Mouse (Mus musculus) left cerebral cortex, postnatal 10 days (tissue): ENCODE measurements around the gene Hoxc5. TPM values are rescaled to one million over a fixed set of nuclear protein-coding genes. Genes with fewer than 3 reads are reported as not detected.

Experiments
- DNase-seq, 2 experiments: peaks; one replicate each; pipeline ENCODE4 v3.0.0; 2021 to 2022; ENCODE audit warnings: low spot score in 2 of 2, mixed read lengths in 1 of 2; ENCODE audit errors: extremely low spot score in 1 of 2
- intact Hi-C: fragments of 180-260 bp; cut with DNase I; formaldehyde crosslinking; loops from one replicate; pipeline ENCODE4 v1.15.1; 2025
- total RNA-seq, 2 experiments: library from RNA; stranded (reverse); gene quantifications; 2 replicates each; pipeline ENCODE4 v1.2.3; 2021

Hoxc5 gene
- total RNA-seq, 2 experiments from 2014 or later: not detected

GRCm38 (mm10) chr15:102965003-102965891 lies 2.0 kb upstream of the Hoxc5 start:
- no peak for DNase-seq
- intact Hi-C loops: no loop called here

DNA sequence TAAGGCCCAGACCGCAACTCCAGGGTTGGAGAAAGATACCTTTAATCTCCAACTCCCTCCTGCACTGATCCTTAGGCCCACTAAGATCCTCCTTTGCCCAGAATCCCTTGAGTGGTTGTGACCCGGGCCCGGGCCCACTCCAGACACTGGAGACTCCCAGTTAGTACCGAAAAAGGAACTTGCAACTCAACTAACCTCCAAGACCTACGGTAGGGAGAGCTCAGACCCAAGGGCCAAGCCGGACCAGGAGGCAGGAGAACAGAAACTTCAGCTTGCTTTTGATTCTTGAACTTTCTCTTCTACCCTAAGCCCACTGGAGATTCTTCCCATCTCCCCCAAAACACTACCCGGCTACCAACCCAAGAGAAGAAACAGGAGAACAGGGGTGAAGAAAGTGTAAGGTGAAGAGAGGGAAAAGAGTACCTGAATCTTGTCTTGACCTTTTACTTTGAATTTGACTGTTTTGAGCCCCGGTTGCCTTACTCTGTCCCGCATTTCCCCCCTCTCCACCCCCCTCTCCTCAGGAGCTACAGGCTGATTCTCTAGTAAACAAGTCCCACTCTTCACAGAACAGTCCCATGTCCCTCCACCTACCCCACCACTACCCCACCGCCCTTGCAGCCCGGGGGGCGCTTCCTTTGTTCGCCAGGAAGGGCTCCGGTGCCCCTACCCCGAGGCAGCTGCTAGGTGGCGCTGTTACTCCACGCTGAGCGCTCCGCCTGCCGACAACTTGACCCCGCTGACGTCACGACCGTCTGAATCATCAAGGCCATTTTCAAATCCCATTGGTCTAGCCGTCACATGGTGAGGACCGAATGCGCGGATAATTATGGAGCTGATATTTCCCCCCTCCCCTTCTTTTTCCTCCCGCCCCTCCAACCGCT lies 1.1 kb upstream of the Hoxc5 start:
- DNase-seq: peak in 1 of 2 experiments; percentile 70
- intact Hi-C loops: no loop called here

- intact Hi-C loops: no loop called here
- no peak for DNase-seq
Observed at GRCm38 (mm10) chr15:102966776-102967311, 399 bp upstream of the Hoxc5 start, which contains the start of gene Hoxc10. Hoxc10 (plus strand) TSS chr15:102966796.

GRCm38 (mm10) chr15:102967511-102968397 lies 511 bp downstream of the Hoxc5 start:
- intact Hi-C loops: no loop called here
- DNase-seq: no peak

- DNase-seq: no peak
- intact Hi-C loops: no loop called here
Observed at GRCm38 (mm10) chr15:102969296-102969695, 2.1 kb downstream of the Hoxc5 start.

- no peak for DNase-seq
- intact Hi-C loops: loop anchor here (5.0 kb wide), 1 partner anchor 208 kb away; no protein-coding TSS in a partner anchor
Observed at GRCm38 (mm10) chr15:102970740-102971139, 3.5 kb downstream of the Hoxc5 start.

DNA sequence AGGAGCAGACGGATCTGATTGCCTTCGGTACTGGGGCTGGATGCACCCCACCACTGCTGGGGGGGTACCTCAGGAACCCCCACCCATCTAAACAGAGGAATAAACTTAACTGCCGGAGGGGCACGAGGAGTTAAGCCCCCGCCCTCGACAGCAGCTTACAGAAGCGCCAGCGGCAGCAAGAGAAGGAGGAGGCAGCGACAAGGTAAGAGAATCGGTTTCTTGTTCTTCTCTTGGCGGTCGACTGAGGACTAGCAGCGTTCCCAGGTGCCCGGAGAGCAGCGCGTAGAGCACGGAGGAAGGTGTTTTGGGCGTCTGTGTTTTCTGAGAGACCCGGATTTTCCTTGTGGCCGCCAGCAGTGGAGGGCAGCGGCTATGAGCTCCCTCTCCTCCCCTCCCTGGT lies 5.0 kb downstream of the Hoxc5 start:
- DNase-seq: no peak
- intact Hi-C loops: loop anchor here (5.0 kb wide), 1 partner anchor 210 kb away; no protein-coding TSS in a partner anchor

GRCm38 (mm10) chr15:102972753-102973152 lies 5.5 kb downstream of the Hoxc5 start:
- no peak for DNase-seq
- intact Hi-C loops: loop anchor here (5.0 kb wide), 1 partner anchor 210 kb away; no protein-coding TSS in a partner anchor

DNA sequence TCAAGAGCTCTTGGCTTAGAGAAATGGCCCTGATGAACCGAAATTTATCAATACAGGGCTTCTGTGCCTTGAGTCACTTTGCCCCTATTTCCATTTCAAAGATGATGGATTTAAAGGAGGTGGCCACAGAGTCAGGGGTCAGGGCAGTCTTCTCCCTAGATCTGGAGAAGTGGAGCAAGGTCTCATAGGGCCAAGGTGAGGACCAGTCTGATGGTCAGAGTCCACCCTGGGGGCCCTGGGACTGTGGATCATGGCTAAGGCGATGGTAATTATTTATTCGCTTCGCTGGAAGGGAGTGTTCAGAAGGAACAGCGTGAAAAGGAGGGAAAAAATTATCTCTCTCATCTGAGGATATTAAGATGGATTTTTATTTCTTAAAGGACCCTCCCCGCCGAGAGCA lies 7.8 kb downstream of the Hoxc5 start:
- intact Hi-C loops: no loop called here
- DNase-seq: no peak

GRCm38 (mm10) chr15:102975688-102976111 lies 8.5 kb downstream of the Hoxc5 start:
- intact Hi-C loops: no loop called here
- no peak for DNase-seq

DNA sequence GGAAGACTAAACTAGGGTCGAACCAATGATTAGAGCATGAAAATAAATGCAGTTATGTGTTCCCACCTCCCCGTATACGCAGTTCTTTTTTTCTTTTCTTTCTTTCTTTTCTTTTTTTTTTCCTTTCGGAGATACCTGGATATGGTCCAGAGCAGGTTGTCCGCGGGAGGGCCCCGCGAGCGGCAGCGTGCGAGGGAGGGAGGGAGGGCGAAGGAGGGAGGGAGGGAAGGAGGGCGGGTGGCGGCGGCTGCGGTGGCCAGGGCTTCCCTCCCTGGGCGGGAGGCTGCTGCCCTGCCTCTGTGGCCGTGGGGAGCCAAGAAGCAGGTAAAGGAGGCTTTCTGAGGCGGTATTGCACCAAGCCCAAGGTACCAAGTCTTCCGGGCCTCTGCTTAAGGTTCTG lies 8.9 kb downstream of the Hoxc5 start, which contains the start of gene Hoxc9:
Hoxc9 (plus strand) TSS at position 269 of the 400 bp plus-strand sequence.
- intact Hi-C loops: no loop called here
- DNase-seq: no peak

DNA sequence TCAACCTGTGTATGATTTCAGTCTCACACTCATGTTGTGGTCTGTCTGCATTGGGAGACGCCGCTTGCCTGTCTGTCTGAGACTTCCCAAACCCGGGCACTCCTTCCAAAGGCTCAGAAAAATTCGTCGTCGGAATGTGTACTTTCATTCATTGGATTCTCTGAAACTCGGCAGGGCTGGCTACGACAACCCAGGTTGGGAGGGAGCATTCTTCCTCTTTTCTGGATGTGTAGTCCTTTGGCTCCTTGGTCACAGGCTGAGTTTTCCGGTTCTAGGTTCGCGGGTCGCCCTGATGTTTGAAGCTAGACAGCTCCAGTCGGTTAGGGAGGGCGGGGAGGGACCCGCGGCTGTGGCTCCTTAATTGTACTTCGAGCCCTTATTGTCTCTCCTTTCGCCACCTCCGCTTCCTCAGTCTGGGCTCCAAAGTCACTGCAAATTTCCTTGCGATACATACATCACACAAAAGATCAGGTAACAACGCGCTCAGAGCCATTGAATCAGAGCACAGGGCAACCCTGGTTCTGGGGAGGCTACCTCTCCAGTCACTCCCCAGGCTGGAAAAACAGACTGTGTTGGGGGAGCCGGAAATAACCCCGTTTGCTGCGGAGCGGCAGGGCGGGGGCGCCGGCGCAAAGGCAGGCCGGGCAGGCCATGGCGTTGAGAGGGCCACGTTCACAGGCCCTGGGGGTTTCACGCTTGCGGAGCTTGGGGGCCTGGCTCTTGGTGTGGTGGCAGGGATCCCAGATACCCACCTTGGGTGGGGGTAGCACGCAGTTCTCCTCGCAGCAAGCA lies 9.6 kb downstream of the Hoxc5 start:
- intact Hi-C loops: no loop called here
- no peak for DNase-seq

DNA sequence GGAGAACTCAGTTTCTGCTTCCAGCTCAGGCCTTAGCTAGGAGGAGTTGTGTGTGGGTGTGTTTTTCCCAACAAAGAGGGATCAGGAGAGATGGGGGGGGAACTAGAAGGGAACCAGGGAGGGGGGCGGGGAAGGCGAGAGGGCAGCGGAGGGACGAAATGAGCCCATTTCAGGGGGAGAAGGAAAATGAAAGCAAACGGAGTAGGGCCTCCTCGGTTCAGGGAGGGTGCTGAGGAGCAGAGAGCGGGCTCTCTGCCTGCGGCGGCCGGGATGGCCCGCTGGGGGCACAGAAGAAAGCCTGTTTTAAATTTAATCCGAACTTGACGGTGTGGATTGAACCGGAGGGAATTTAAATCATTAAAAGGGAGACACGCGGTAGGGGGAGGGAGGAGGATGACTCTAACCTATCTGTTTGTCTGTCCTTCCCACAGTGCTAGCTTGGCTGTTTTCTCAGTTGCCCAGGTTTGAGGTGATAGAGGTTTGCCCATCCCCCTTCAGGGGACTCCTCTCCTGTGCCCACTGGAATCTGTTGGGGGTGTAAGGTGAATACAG lies 10.3 kb downstream of the Hoxc5 start:
- intact Hi-C loops: no loop called here

GRCm38 (mm10) chr15:102978615-102979515 lies 11.6 kb downstream of the Hoxc5 start:
- intact Hi-C loops: no loop called here
- no peak for DNase-seq

More for the DNA sequence above, 10.3 kb downstream of the Hoxc5 start:
- no peak for DNase-seq

GRCm38 (mm10) chr15:102979936-102980335 lies 12.7 kb downstream of the Hoxc5 start:
- intact Hi-C loops: loop anchor here (10.0 kb wide), 1 partner anchor 335 kb away; the partner anchor contains the start of gene Gpr84
- DNase-seq: no peak

GRCm38 (mm10) chr15:102980352-102980751 lies 13.1 kb downstream of the Hoxc5 start:
- DNase-seq: no peak
- intact Hi-C loops: loop anchor here (10.0 kb wide), 1 partner anchor 334 kb away; the partner anchor contains the start of gene Gpr84
